Mouse (Mus musculus) ES-E14 (cell line): Measurements from ENCODE around the gene Fam92b.

Experiments
- CHD2 ChIP-seq: IDR thresholded peaks from 2 replicates; pipeline ENCODE4 v1.6.1; 2014; ENCODE audit warnings: mild to moderate bottlenecking, low read depth, low read length, inconsistent platforms
- HCFC1 ChIP-seq: IDR thresholded peaks from 2 replicates; pipeline ENCODE4 v1.6.1; 2012; ENCODE audit warnings: low read length, inconsistent platforms, borderline replicate concordance; ENCODE audit not compliant: insufficient read depth
- MAFK ChIP-seq: IDR thresholded peaks from 2 replicates; pipeline ENCODE4 v1.6.1; 2014; ENCODE audit warnings: mild to moderate bottlenecking, low read depth, low read length, inconsistent platforms; ENCODE audit not compliant: insufficient read depth

DNA sequence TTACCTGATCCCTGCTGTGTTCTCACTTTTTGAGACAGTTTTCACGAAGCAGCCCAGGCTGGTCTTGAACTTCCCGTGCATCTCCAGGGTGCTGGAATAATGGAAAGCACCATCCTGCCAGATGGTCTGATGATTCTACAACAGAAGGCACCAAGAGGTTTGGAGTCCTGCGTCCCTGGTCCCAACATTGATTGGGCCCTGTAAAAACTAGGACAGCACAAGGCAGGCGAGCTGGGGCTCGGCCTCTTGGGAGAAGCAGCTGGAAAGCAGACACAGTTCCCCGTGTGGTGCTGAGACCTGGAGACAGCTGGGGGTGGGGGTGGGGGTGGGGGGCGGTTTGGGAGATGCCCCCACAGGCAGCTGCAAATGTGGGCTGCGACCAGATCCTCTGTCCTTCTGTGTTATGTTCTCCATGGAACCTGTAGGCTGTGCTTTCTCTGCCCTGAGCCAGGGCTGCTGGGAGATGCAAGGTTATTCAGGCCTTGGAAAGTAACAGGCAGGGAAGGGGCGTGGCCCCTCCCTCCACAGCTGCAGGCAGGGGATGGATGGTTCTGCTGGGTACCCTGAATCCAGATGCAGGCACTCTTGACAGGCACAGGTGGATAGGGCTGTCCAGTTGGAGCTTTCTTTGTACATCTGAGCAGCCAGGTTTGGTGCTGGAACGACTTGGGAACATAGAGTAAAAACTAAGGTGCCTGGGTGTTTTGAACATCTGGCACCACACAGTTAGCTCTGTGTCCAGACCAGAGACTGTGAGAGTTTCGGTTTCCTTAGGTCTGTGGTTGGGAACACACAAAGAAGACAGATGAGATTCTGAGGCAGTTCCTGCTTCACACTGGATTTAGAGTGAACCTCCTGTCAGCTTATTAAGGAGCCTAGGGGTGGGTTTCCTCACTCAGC is 47.5 kb upstream of the Fam92b start:
- TF ChIP-seq MAFK (no peak), CHD2 (no peak), HCFC1 (no peak)
